Mouse (Mus musculus): ENCODE data around the gene Amph.

DNA sequence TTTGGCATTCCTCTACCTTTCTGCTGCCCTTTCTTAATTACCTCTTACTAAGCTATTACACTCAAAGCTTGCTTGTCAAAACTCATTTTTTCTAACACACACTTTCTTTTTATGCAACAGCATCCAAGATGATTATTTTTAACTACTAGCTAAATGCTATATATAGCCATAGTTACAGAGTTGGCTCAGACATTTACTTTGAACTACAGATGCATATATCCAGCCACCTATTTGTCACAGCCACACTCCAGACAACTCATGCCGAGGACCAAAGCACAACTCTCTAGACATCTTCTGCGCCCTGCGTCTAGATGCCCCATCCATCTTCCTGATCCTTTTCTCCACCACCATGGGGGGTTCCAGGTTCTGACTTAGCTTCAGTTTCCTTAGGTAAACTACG is 33.2 kb upstream of the Amph start:
- TF ChIP-seq POLR2A (IDR thresholded peaks at IDR 0.05; ENCODE audit: extremely low read depth, insufficient read depth, low read length) (no peak), CTCF (IDR thresholded peaks at IDR 0.05; ENCODE audit: extremely low read depth, insufficient read depth, low read length) (no peak)

All from cortical plate, adult 2 months (tissue).